Mouse (Mus musculus) adrenal gland, adult 18-20 months (tissue): Measurements from ENCODE around the gene Prm3. TPM values are rescaled to one million over a fixed set of nuclear protein-coding genes. Genes with fewer than 3 reads are reported as not detected.
"Not testable (repeated sequence)": the region's sequence is repeated elsewhere in the genome, so short reads cannot be mapped to it uniquely, and the experiment has no call there.

ENCODE experiments used
- DNase-seq, 2 experiments: peaks; one replicate each; pipeline ENCODE4 v3.0.0; 2021 to 2022; ENCODE audit warnings: low spot score in 2 of 2
- total RNA-seq, 2 experiments: library from RNA; stranded (reverse); gene quantifications; 1 replicate in 1 of 2; 2 replicates in 1 of 2; pipeline ENCODE4 v1.2.3; 2021

Prm3 gene
- total RNA-seq, 2 experiments from 2014 or later = not detected

DNA sequence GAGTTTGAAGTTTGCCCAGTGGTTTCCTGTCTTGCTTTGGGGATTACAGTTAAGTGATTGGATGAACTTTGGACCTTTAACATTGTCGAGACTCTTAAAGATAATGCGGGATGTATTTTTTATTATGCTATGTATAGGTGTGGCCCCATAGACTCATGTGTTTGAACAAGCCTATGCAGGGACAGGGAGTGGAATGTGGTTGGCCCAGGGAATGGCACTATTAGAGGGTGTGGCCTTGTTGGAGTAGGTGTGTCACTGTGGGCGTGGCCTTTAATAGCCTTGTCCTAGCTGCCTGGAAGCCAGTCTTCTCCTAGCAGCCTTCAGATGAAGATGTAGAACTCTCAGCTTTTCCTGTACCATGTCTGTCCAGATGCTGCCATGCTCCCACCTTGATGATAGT lies 11.7 kb upstream of the Prm3 start:
- not testable (repeated sequence) for DNase-seq

DNA sequence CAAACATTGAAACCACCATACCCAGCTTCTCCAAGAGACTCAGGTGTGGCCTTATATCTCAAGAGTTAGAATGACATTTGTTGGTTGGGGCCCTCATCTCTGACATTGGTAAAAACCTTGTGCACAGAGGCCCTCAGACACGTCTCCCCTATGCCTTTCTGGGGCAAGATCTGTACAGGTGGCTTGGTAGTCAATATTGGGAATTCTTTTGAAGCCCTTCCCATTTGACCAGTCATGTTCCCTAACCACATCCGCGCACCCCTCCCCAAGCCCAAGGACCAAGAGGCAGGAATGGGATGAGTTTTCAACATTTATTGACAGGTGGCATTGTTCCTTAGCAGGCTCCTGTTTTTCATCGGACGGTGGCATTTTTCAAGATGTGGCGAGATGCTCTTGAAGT lies 5.3 kb upstream of the Prm3 start, which contains the start of gene Prm2:
Gene Prm2 (minus strand): TSS at position 101 of the 400 bp plus-strand sequence.
- no peak for DNase-seq

DNA sequence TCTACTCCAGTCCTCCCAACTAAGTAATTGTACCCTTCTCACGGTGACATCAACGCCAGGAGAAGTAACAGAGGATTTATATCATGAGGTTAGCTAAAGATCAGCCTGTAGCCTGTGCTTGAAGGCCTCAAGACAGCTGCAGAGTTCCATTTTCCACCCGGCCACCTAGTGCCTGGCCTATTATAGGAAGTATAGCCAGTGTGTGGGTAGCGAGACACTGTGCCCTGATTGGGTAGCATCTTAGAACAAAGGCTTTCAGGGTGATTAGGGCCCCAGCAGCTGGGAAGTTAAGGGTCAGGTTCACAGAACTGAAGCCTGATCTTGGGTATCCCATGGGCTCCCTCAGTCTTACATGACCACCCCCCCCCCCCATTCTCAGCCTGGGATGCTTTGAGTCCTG lies 1.8 kb downstream of the Prm3 start:
- DNase-seq = no peak

DNA sequence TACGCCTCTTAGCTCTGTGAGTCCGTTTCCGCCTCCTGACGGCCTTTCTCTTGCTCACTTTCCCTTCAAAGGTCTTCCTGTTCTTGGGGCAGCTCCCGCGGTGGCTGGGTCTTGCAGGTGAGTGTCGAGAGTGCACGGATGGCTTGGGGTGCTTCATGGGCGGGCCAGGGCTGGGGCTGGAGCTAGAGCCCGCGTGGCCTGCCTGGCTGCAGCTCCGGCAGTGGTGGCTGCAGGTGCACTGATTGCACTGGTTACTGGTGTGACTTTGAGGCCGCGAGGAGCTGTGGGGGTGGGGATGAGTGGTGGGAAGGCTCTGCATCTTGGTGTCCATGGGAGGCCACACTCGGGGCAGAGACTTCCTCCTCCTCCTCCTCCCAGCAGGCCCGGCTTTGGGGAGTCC lies 2.4 kb downstream of the Prm3 start, which contains the start of gene Tnp2:
Gene Tnp2 (minus strand): TSS at position 390 of the 400 bp plus-strand sequence.
- DNase-seq = no peak

DNA sequence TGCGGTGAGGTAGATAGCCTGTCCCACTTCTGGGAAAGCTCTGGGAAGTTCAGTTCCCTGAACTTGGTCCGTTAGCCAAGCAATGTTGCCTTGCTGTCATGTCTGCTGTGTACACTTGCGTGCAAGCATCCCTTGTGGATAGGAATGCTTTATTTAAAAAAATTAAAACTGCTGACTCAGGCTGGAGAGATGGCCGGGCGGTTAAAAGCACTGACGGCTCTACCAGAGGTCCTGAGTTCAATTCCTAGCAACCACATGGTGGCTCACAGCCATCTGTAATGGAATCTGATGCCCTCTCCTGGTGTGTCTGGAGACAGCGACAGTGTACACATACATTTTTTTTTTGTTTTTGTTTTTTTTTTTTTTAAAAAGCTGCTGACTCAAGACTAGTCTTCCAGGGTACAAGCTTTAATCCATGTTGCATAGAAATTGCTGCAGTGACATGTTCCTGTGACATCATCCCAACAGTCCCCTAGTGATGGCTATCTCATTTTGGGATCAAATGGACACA lies 3.1 kb downstream of the Prm3 start:
- DNase-seq = no peak

DNA sequence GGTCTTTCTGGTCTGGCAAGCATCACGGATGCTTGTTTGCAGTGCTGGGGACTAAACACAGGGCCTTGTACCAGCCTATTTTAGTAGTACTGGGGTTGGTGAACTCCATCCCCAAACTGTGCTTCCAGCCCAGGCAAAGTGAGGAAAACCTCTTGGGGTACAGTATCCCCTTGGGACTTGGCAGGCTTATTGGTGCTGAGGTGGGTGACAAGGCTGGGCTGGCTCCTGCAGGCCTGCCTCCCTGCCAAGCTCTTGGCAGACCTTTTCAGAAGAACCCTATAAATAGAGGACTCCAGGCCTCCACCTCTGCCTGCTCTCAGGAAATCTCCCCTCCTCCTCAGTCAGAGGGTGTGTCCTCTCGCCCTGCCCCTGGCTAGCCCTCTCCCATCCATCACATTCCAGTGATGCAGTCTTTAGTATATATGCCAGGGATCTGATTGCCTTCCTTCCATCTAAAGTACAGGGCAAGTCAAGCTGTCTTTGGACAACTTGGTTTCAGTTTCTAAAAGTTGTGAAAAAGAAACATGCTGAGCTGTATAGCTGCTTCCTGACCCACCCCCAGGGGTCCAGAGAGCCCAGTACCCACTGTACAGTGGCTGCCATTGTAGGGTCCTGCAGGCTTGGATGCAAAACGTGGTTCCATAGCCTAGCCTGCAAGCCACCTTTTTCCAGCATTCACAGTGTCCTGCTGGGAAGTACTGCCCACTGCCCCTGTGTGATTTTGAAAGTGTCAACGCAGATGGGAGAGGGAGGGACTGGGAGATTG lies 3.7 kb downstream of the Prm3 start:
- no peak for DNase-seq

DNA sequence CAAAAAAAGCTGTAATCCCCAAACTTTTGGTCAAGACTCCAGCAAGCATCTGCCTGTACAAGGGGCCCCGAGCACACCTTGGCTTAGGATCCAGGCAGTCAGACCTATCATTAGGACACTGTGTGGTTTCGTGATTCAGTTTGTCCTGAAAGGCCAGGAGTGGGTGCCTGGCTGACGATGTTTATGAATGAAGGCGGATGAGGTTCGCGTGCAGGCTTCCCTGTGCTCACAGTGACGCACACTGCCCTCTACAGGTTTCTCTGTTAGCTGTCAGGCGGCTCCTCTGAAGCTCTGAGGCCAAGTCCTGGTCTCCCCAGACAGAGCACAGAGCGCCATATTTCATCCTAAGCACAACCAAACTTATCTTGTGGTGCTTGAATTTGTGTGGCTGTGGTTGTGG lies 4.4 kb downstream of the Prm3 start:
- peak; percentile 66 to 68 for DNase-seq

DNA sequence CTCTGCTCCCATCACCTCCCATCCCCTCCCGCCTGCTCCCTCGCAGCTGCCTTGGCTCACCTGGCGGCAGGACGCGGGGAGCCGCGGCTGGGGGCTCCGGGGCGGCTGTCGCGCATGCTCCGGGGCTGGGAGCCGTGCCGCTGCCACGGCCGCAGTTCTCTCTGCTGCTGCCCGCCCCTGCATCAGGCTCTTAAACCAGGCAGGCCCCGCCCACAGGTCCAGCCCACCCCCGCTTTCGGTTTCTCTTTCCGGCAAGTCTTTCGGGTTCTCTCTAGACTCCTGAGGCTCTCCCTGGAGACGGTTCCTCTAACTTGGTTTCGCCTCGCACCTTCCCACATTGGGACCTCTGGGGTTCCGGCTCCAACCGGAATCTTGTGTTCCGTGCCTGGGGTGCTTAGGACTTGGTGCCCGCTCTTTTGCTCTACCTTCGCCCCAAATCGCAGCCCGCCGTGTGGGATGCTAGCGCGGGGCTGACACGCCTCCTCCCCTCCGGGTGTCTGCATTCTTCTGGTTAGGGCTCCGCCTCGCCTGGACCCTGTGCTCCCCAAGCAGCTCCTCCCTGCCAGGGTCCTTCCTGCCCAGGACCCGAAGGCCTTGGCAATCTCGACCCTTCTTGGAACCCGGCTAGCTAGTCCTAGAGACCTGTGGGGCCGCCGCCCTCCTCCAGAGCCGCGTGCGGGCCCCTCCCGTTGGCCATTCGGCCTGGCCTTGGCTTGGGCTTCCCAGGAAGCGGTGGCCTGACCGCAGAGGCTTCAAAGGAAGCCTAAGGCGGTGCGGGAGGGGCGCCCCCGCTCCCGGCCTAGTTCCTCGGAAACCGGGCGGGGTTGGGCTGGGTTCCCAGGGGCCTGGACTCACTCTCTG lies 5.1 kb downstream of the Prm3 start, which contains the start of gene Socs1:
Gene Socs1 (minus strand): TSS at position 166 of the 861 bp plus-strand sequence.
- DNase-seq = peak; percentile 90 to 92

DNA sequence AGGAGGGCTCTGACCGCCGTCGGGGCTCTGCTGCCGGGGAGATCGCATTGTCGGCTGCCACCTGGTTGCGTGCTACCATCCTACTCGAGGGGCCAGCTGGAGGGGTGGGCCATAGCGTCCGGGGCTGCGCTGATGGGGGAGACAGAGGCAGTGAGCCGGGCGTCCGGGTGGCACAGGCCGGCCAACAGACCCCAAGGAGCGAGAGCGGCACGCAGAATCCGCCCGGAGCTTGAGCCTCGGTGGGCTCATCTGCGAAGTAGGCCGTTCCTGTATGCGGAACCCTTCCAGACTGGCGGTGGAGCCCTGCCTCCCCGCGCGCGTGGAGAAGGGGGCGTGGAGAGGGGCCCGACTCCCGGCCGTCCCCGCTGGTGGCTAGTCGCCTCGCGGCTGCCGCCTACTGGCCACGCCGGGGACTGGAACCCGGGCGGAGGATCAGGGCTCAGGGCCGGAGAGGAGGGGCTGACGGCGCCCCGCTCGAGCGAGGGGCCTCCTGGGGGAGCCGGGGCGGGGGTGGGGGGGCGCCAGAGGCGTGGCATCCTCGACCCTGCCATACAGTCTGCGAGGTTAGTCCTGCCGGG lies 5.8 kb downstream of the Prm3 start:
- peak; percentile 96 for DNase-seq

DNA sequence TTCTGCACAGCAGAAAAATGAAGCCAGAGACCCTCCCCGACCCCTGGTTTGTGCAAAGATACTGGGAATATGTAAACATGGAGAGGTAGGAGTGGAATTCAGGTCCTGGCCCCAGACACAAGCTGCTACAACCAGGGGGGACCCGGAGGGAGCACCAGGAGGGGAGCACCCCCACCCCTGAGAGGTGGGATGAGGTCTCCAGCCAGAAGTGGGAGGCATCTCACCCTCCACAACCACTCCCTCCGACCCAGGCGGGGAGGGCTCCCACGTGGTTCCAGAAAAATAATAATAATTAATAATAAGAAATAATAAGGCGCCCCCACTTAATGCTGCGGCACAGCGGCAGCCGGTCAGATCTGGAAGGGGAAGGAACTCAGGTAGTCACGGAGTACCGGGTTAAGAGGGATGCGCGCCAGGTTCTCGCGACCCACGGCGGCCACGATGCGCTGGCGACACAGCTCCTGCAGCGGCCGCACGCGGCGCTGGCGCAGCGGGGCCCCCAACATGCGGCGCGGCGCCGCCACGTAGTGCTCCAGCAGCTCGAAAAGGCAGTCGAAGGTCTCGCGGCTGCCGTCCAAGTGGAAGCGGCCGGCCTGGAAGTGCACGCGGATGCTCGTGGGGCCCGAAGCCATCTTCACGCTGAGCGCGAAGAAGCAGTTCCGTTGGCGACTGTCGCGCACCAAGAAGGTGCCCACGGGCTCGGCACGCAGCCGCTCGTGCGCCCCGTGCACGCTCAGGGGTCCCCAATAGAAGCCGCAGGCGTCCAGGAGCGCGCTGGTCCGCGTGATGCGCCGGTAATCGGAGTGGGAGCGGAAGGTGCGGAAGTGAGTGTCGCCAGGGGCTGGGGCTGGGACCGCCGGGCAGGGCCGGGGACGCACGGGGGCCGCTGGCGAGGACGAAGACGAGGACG lies 6.6 kb downstream of the Prm3 start:
- peak in 1 of 2 experiments; percentile 43 for DNase-seq

DNA sequence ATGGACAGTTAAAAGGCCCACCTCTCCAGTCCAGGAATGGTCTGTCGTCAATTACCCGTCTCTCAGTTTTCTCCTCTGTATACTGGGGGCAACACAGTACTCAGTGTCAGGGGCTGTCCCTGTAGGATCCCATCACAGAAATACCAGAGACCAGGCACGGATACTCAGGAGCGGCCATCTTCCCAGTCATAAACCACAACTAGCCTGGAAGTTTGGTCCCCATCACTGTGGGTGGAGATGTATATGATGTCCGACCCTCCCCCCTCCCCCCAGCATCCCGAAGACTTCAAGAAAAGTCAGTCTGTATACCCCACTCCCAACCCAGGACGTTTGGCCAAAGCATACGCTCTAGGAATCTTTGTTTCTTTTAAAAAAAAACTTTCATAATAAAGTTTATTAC lies 7.3 kb downstream of the Prm3 start:
- no peak for DNase-seq

DNA sequence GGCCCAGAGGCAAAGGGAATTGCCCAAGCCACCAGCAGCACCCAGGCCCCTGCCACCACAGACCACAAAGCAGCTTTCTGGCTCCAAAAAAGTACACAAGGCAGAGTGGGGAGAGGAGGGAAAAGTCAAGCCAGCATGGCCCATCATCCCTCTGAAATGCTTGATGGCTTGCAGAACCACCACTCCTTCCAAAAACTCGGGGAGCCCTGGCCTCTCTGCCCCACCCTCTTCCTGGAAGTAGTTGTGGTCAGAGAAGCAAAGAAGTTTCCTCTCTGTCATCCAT lies 7.6 kb downstream of the Prm3 start:
- no peak for DNase-seq

DNA sequence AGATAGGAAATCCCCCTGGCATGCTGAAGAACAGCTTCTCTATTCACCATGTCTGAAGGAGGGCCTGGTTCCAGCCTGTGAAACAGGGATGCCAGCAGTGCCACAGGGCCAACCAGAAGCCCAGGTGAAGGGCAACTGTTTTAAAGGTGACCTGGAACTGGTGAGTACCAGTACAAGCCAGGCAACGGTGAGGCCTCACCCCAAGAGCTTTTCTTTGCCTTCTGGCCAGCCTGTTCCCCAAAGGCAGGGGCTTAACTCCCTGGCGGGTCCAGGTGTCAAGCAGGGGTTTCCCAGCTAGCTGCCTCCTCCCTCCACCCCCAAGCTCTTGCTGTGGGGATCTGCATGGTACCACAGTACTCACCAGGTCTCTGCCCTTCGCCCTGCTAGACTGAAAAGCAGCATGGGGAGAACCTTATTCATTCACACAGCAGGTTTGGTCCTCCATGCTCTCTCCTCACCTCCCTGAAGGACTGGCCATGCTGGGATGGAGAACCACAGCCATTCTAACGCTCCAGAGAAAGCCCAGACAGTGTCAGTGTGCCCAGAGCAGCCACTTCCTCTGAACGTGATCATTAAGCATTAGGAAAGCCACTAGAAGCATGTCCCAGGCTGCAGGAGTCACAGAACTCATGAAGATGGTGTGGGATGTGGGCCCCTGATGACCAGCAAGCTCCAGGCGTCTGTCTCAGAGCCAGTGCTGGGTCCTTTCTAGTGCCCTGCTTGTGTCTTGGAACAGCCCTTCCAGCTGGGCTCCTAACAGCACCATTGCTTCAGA lies 8.2 kb downstream of the Prm3 start:
- DNase-seq = no peak

DNA sequence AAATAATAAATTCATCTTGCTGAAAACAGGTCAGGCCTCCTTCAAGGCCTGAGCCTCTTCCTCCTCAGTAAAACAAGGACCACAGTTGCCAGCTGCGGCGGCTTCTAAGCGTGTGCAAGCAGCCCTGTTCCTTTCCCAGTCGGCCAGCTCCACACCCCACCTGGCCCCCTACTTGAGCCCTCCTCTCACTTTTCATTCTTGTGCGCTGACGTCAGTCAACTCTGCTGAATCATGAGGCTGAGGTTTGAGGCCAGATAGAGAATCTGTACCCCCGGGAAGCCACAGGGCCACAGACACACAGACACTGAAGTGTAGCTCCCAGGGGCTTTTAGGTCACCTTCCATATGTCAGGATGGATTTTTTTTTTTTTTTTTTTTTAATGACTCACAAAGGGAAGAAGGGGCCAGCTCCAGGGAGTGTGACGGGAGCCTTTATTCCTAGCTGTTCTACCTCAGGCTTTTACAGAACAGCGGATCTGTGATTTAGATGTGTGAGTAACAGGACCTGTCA lies 8.8 kb downstream of the Prm3 start:
- no peak for DNase-seq

DNA sequence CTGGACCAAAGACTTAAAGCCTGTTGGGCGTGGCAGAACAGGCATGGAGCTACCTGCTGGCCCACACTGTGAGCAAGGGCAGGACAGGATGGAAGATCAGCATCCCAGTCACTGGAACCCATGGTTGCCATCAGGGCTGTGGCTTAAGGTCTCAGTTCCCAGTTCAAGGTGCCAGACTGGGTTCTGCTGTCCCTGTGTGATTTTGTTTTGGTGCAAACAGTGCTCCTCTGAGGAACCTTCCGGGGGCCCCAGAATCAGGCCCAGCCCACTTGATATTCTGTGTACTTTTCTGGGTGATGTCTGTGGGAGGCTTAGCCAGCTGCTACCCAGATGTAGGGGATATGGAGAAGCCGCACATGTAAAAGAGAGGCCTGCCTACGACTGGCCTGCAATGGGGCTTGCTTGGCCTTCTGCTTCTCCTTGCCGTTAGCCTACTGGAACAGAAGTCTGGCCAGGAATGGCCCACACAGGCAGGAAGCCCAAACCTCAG lies 10.0 kb downstream of the Prm3 start:
- no peak for DNase-seq

DNA sequence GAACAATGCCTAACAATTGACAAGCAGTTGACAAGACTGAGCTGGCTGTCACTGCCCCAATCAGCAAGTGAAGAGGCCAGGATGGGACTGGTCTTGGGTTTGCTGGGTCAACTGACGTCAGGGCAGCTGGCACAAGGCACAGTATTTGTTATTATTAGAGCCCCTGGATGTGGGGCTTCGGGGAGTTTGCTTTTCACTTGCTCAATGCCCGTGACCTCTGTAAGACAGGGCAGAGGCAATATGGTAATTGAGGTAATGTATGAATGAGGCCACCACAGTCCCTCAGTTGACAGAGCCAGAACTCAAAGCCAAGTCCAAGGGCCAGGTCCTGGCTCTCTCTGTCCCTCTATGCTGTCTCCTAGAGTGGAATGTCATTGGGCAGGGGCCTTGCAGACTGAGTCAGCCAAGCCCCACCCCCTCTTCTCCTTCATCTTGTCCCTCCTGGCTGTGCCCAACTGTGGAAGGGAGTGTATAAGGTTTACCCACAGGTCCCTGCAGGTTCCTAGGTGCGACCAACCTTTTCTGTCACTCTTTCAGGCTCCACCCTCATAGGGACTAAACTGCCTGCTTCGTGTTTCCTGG lies 13.0 kb downstream of the Prm3 start:
- no peak for DNase-seq

DNA sequence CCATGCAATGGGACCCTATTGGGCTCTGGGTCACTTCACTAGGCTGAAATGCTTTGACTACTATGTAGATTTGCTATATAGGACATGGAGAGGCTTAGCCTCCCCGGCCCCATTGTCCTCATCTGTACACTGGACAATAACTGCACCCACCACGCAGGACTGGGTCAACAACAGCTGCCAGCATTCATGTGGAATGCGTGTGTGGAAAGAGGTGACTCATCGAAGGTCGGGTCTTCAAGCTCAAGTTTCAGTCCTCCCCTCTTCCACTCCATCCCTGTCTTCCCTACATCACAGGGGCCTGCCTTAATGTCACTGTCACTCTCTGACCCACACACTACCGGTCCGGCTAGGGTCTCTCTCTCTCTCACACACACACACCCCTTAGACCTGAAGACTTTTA lies 14.4 kb downstream of the Prm3 start:
- DNase-seq = peak in 1 of 2 experiments; percentile 40

DNA sequence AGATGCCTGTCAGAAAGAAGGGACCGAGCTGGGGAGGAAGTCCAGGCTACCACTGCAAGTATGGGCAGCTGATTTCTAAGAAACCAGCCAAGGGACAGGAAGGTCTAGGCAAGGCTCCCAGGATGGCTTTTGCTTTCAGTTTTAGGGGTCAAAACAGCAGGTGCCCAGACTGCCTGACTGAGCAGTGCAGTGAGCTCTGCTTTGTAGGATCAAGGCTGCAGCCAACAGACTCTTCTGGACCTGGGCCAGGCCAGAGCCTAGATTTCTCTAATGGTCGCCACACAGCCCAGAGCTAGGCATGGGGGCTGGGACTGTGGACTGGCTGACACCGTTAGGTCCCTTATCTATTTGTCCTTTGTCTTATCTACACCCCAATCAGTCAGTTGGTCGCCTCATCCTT lies 16.0 kb downstream of the Prm3 start:
- no peak for DNase-seq

DNA sequence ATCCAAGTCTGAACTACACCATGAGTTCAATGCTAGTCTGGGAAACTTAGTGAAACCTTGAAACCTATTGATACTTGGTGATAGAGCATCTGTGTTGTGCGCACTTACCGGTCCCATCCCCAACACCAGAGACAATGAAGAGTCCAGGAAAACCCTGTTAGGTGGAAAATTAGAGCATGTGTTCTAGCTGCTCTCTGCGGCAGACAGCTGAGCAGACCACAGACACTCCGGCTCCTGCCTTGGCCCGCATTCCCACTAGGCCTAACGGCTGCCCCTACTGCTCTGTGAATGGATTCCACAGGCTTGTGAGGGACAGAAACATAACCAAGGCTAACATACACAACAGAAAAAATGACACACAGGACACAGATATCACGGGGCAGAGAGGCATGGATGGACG lies 17.2 kb downstream of the Prm3 start:
- no peak for DNase-seq
